Mouse (Mus musculus) liver, embryonic 12.5 days (tissue): Measurements from ENCODE around the gene Ldha. TPM values are rescaled to one million over a fixed set of nuclear protein-coding genes. Genes with fewer than 3 reads are reported as not detected.
"Not testable (repeated sequence)": the region's sequence is repeated elsewhere in the genome, so short reads cannot be mapped to it uniquely, and the experiment has no call there.

Source experiments
- ATAC-seq: fragments of 200-750 bp; cut with Nextera tagmentation; 2 replicates; pipeline ENCODE4 v1.8.0; 2017; ENCODE audit warnings: moderate number of reproducible peaks, mild to moderate bottlenecking, moderate library complexity
- H3K27ac ChIP-seq: fragments of 300-500 bp; sonication (generic); 2 replicates; pipeline ENCODE4 v1.5.1; 2016; ENCODE audit warnings: mild to moderate bottlenecking
- H3K27me3 ChIP-seq: fragments of 300-500 bp; sonication (generic); replicated peaks from 2 replicates; pipeline ENCODE4 v1.6.1; 2016; ENCODE audit warnings: mild to moderate bottlenecking, moderate library complexity
- H3K36me3 ChIP-seq: fragments of 300-500 bp; sonication (generic); 2 replicates; pipeline ENCODE4 v1.6.1; 2016; ENCODE audit warnings: mild to moderate bottlenecking, moderate library complexity
- H3K4me1 ChIP-seq: fragments of 300-500 bp; sonication (generic); 2 replicates; pipeline ENCODE4 v1.6.1; 2016
- H3K4me2 ChIP-seq: fragments of 300-500 bp; sonication (generic); 2 replicates; pipeline ENCODE4 v1.6.1; 2016; ENCODE audit warnings: mild to moderate bottlenecking, moderate library complexity
- H3K4me3 ChIP-seq: fragments of 300-500 bp; sonication (generic); 2 replicates; pipeline ENCODE4 v1.5.1; 2016; ENCODE audit warnings: mild to moderate bottlenecking, moderate library complexity
- H3K9ac ChIP-seq: fragments of 300-500 bp; sonication (generic); 2 replicates; pipeline ENCODE4 v1.6.1; 2016; ENCODE audit warnings: mild to moderate bottlenecking, moderate library complexity
- H3K9me3 ChIP-seq: fragments of 300-500 bp; sonication (generic); replicated peaks from 2 replicates; pipeline ENCODE4 v1.6.1; 2016; ENCODE audit warnings: mild to moderate bottlenecking, moderate library complexity
- WGBS: fragments of 180-500 bp; shearing (Covaris S2); methylation state at CpG from one replicate; pipeline ENCODE4 v1.1.7; 2016; ENCODE audit not compliant: insufficient replicate concordance; 5-methylcytosine and 5-hydroxymethylcytosine counted together
- polyA plus RNA-seq: library from polyadenylated mRNA; unstranded; fragments of >200 nt; fragmentation: Nextera tagmentation; extraction: Ambion mirVana; gene quantifications from 2 replicates; pipeline ENCODE4 v1.2.1, GENCODE M21; 2016

Gene Ldha
- 1,680 and 1,789 TPM in 2 replicates for polyA plus RNA-seq

DNA sequence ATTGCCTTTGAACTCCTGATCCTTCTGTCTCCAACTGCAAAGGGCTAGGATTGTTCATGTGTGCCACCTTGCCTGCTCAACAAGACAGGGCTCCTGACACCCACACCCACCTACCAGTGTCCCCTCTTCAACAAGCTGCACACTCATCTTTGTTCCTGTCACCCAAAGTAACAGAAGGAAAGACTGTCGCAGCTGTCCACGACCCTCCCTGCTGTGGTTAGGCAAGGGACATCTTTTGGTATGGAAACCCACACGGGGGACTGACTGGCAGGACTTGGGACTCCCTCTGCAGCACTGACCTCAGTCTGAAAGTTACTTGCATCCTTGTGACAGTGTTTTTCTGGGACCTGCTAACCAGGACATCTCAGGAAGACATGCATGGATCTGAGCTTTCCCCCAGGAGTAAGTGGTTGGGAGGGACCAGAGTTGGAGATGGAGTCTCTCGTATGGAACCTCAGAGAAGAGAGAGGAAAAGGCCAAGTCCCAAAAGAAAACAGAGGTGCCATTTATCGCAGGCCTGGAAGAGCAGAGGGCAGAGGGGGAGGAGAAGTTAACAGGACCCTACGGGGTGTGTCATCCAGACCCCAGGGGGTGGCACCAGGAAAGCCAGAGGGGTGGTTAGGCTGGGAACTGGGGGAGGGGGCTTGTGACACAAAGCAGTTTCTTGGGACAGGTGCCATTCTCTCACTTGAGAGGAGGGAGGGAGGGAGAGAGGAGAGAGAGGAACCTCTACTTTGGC lies at the start of gene Ldha:
Gene Ldha (plus strand): TSS at position 689 of the 739 bp plus-strand sequence.
- H3K9me3 ChIP-seq = no peaks in the 10 kb centered on the region
- H3K4me2 ChIP-seq = no peak within 1 kb of the TSS
- H3K27ac ChIP-seq = 0 out of 2 replicates have a peak within 1 kb of the TSS, but pooled peaks have one; percentile 30
- no peaks in the 10 kb centered on the region for H3K27me3 ChIP-seq
- H3K4me1 ChIP-seq = peaks cover 67% of the 10 kb centered on the region
- no peaks in the 10 kb centered on the region for H3K36me3 ChIP-seq
- no peak for ATAC-seq
- 35% methylated on average over 6 of the region's 6 CpGs for WGBS
- H3K4me3 ChIP-seq = no peak within 1 kb of the TSS
- H3K9ac ChIP-seq = no peak within 1 kb of the TSS

DNA sequence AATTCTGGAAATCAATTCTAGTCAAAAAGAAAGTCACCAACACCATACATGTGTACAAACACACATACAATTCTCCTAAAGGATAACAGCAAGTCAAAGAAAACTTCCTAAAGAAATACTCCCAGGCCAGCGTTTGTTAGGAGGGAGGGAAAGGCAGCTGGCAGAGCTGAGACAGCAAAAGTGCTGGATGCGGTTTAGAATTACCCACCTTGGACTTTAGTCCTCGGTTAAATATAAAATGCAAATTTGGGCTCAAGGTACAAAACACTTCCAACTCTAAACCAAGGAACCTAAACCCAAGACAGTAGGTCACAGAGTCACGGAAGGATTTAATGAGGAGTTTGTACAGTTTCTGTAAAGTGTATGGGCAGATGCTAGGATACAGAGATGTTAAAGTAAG lies 47.4 kb upstream of the Ldha start:
- Histone ChIP-seq H3K27me3 (no peaks in the 10 kb centered on the region), H3K4me1 (peaks cover 48% of the 10 kb centered on the region), H3K4me2 (peak overlapping the region; percentile 25; the same call in 1 of the 2 replicates), H3K9me3 (no peaks in the 10 kb centered on the region), H3K27ac (no peak overlapping the region), H3K9ac (no peak overlapping the region), H3K36me3 (peaks cover 29% of the 10 kb centered on the region), H3K4me3 (no peak overlapping the region)
- no peak for ATAC-seq
- WGBS = 73% methylated on average over 4 of the region's 4 CpGs

DNA sequence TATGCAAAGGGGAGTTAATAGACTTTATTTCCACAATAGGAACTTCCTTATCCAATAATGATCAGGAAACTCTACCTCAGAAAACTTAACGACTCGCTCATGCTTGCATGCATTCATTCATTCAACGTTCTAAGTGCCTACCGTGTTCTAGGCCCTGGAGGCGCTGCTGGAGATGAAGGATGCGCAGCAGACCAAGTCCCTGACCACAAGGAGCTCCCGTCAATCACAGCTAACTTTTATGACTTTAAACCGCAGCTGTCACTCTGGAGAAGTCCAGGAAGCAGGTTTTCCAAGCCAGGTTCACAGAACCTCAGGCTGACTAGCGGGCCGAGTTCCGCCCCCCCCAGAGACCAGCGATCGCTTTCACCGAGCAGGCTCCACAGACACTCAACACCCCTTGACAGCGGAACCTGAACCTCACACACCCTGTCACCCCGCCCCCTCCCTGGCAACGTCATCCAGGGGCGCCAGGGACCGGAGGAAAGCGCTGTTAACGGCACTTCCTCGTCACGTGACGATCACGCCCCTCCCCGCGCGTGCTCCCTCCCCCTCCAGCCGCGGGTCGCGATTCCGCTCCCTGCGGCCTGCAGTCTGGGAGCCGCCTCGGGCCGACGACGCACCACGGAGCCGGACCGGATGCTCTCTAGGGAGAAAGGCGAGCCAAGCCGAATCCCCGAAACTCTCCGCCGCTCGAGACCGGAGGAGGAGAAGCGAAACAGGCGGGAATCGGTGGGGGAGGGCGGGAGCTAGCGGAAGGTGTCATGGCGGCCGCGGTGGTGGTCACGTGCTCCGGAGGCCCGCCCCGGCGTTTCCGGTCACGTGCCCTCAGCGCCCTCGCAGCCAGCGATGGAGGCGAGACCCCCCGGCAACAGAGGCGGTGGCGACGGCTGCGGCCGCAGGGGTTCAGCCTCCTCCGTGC lies 45.7 kb upstream of the Ldha start, which contains the start of the genes Hps5 and Gtf2h1:
Gene Hps5 (minus strand): TSS at position 778 of the 919 bp plus-strand sequence.
Gene Gtf2h1 (plus strand): TSS at position 817 of the 919 bp plus-strand sequence.
- H3K36me3 ChIP-seq = peaks cover 31% of the 10 kb centered on the region
- peak within 1 kb of the TSS; percentile 98 for H3K4me3 ChIP-seq
- H3K9ac ChIP-seq = peak within 1 kb of the TSS; percentile 86
- peak; percentile 97 for ATAC-seq
- H3K27ac ChIP-seq = peak within 1 kb of the TSS; percentile 82
- no peaks in the 10 kb centered on the region for H3K9me3 ChIP-seq
- WGBS = under 1% methylated on average over 67 of the region's 75 CpGs
- peak within 1 kb of the TSS; percentile 95 for H3K4me2 ChIP-seq
- peaks cover 48% of the 10 kb centered on the region for H3K4me1 ChIP-seq
- no peaks in the 10 kb centered on the region for H3K27me3 ChIP-seq

DNA sequence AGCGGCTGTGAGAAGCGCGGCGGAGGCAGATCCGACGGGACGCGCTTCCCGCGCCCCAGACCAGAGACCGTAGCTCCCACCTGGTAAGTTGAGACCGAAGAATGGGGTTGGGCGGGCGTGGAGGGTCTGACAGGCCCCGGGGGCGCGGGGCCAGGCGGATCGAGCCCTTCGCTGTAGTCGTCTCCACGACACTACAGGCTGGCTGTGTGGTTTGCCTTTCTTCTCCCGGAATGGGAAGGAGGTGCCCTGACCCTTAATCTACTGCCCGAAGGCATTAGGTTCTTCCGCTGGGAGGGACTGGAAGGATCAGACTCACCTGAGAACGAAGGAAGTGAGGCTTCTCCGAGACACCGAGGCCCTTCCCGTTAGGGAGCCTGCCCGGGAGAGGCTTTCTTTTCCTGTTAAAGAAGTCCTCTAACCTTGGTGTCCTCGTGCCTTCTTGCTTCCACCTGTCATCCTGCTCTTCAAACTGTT lies 45.0 kb upstream of the Ldha start:
- peaks cover 35% of the 10 kb centered on the region for H3K36me3 ChIP-seq
- H3K27me3 ChIP-seq = no peaks in the 10 kb centered on the region
- WGBS = under 1% methylated on average over 31 of the region's 31 CpGs
- peak; percentile 19 for ATAC-seq
- peaks cover 48% of the 10 kb centered on the region for H3K4me1 ChIP-seq
- no peaks in the 10 kb centered on the region for H3K9me3 ChIP-seq
- peak overlapping the region; percentile 98 for H3K4me3 ChIP-seq
- peak overlapping the region; percentile 95 for H3K4me2 ChIP-seq
- peak overlapping the region; percentile 82 for H3K27ac ChIP-seq
- peak overlapping the region; percentile 86 for H3K9ac ChIP-seq

DNA sequence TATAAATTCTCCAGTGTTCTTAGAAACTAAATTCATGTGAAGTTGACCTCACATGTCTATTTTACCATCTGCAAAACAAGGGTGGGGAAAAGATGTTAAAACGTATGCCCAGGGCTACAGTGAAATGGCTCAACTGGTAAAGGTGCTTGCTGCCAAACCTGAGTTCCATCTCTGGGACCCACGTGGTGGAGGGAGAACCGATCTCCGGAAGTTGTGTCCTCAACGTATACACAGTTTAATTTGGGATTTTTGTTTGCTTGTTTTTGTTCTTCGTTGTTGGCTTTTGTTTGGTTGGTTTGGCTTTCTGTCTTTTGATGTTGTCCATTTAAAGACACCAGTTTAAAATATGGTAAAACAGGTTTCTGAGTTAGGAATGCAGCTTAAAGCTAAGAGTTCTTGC lies 44.5 kb upstream of the Ldha start:
- H3K4me1 ChIP-seq = peaks cover 45% of the 10 kb centered on the region
- peak overlapping the region; percentile 95 for H3K4me2 ChIP-seq
- H3K36me3 ChIP-seq = peaks cover 40% of the 10 kb centered on the region
- no peaks in the 10 kb centered on the region for H3K27me3 ChIP-seq
- ATAC-seq = no peak
- peak overlapping the region; percentile 86 for H3K9ac ChIP-seq
- peak overlapping the region; percentile 82; the same call in 1 of the 2 replicates for H3K27ac ChIP-seq
- WGBS = 22% methylated on average over 6 of the region's 6 CpGs
- peak overlapping the region; percentile 98 for H3K4me3 ChIP-seq
- H3K9me3 ChIP-seq = no peaks in the 10 kb centered on the region

DNA sequence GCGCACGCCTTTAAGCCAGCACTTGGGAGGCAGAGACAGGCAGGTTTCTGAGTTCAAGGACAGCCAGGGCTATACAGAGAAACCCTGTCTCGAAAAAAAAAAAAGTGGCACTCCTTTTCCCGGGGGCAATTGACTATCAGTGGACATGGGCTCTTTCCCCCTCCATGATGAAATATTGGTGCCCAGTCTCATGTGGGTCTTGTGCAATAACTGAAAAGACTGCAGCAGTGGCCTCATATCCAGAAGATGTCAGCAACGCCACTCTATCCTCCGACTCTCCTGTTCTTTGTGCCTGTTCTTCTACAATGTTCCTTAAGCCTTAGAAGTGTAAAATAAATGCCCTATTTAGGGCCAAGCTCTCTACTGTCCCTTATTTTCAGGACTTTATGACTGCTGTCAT lies 30.9 kb upstream of the Ldha start:
- no peak overlapping the region for H3K9ac ChIP-seq
- no peaks in the 10 kb centered on the region for H3K4me1 ChIP-seq
- no peak overlapping the region for H3K4me2 ChIP-seq
- 82% methylated on average over 6 of the region's 6 CpGs for WGBS
- no peak overlapping the region for H3K27ac ChIP-seq
- H3K36me3 ChIP-seq = peaks cover 90% of the 10 kb centered on the region
- no peak for ATAC-seq
- no peaks in the 10 kb centered on the region for H3K27me3 ChIP-seq
- H3K9me3 ChIP-seq = no peaks in the 10 kb centered on the region
- no peak overlapping the region for H3K4me3 ChIP-seq

DNA sequence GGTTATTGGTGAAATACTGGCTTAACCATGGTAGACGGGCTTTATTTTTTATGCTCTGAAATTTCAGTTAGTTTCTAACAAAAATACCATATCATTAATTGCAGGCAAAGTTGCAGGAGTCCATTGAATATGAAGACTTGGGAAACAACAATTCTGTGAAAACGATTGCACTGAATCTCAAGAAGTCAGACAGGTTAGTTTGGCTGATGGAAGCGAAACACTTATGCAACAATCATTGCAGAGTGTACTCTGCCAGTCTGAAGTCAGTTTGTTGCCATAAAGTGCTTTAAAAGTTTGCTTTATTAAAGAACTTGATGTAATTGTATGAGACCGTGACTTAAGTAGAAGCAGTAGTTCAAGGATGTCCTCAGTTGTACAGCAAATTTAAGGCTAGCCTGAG lies 27.3 kb upstream of the Ldha start:
- no peak for ATAC-seq
- H3K36me3 ChIP-seq = peaks cover 97% of the 10 kb centered on the region
- no peak overlapping the region for H3K4me3 ChIP-seq
- H3K27me3 ChIP-seq = no peaks in the 10 kb centered on the region
- H3K9ac ChIP-seq = no peak overlapping the region
- H3K27ac ChIP-seq = no peak overlapping the region
- WGBS = 77% methylated on average over 4 of the region's 4 CpGs
- H3K4me1 ChIP-seq = no peaks in the 10 kb centered on the region
- H3K4me2 ChIP-seq = no peak overlapping the region
- no peaks in the 10 kb centered on the region for H3K9me3 ChIP-seq

DNA sequence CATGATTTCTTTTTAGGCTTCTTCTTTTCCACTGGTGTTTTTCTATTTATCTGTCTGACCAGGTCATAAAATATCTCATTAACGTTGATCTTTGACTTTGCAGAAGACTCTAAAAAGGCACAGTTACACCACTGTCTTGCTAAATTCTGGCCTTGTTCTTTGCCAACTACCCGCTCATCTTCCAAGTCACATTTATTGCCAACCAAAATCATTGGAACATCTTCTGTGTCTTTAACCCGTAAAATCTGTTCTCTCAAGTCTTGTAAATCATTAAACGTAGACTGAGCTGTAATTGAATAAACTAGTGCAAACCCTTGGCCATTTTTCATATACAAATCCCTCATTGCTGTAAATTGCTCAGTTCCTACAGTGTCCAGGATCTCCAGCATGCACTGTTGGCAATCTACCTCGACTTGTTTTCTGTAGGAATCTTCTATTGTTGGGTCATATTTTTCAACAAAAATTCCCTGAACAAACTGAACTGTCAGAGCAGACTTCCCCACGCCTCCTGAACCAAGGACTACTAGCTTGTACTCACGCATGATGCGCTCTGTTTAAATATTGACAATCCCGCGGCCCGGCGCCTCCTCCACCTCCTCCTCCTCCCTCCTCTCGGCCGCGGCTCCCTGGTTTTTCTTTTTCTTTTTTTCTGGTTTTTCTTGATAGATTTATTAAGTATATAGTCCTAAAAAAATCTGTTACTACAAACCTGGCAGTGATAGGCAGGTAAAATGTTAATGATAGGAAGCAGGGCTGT lies 20.2 kb upstream of the Ldha start:
- 80% methylated on average over 15 of the region's 15 CpGs for WGBS
- not testable (repeated sequence) for H3K27ac ChIP-seq, H3K4me2 ChIP-seq, H3K4me1 ChIP-seq, H3K9me3 ChIP-seq, H3K4me3 ChIP-seq, H3K9ac ChIP-seq, ATAC-seq, H3K27me3 ChIP-seq
- peaks cover 76% of the 10 kb centered on the region for H3K36me3 ChIP-seq

DNA sequence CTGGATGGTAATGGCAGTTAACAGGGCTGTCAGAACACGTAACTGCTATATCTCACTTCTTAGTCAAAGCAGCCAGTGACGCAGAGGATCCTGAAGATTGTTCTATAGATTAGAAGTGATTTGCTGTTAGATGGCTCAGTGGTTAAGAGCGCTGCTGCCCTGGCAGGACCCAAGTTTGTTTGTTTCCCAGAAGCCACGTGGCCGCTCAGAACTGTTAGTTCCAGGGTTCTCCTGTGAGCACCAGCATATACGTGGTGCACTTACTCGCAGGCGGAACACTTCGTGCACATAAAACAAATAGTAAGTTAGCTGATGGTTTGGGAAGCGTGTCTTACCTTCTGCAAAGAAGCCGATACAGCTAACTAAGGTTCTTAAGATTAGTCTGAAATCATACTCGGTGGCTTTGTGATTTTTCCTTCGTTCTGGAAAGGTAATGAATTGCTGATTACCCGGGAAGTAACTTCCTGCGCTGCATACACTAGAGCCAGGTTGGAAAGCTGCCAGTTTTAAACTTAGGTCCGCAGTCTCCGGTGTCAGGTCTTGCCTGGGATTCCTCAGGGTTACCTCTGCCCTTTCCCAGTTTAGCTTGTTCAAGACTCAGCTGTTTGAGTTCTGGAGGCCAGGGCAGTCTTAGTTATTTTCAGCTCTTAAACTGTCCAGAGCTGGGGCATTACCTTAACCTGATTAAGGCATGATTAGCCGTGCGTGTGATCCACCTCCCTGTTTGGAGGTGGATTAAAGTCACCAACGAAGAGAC lies 14.1 kb upstream of the Ldha start:
- no peak for ATAC-seq
- Histone ChIP-seq H3K4me2 (no peak overlapping the region), H3K4me1 (peaks cover 32% of the 10 kb centered on the region), H3K9ac (no peak overlapping the region), H3K36me3 (peaks cover 21% of the 10 kb centered on the region), H3K27me3 (no peaks in the 10 kb centered on the region), H3K4me3 (no peak overlapping the region), H3K27ac (no peak overlapping the region), H3K9me3 (no peaks in the 10 kb centered on the region)
- WGBS = 66% methylated on average over 20 of the region's 20 CpGs

DNA sequence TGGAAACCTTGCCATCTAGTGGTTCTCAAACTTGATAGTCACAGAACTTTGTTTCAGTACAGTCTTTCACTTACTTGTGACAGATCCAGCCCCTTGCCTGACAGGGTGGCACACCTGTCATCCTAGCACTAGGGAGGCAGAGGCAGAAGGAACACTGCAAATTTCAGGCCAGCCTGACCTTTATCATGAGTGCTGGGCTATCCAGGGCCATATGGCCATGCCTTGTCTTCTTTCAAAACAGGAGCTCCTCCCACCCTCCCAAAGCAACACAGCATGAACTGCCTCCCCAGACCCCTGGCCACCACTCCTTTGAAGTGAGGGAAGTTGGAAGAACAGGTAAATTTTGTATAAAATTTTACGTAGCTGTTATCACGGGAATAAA lies 13.5 kb upstream of the Ldha start:
- 92% methylated on average over 2 of the region's 2 CpGs for WGBS
- Histone ChIP-seq H3K27me3 (no peaks in the 10 kb centered on the region), H3K36me3 (peaks cover 16% of the 10 kb centered on the region), H3K4me3 (no peak overlapping the region), H3K27ac (no peak overlapping the region), H3K9me3 (no peaks in the 10 kb centered on the region), H3K4me2 (no peak overlapping the region), H3K4me1 (peaks cover 37% of the 10 kb centered on the region), H3K9ac (no peak overlapping the region)
- no peak for ATAC-seq

DNA sequence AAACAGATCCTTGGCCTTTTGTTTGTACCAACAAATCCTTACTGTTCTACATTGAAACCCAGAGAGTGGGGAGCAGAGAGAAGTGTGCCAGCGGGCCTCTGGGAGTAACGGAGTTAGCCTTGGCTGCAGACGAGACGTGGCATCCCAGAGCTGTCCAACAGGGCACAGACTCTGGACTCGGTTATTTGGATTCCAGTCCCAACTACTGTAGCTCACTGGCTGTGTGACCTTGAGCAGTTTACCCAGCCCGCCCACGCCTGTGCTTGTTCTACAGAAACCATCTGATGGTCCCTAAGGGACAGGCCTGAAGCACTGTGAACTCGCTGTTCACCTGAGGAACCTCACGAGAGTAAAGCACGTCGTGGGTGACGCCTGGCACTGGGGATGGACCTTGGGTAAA lies 11.4 kb upstream of the Ldha start:
- H3K27me3 ChIP-seq = no peaks in the 10 kb centered on the region
- peak; percentile 30 for ATAC-seq
- WGBS = 76% methylated on average over 12 of the region's 12 CpGs
- peaks cover 58% of the 10 kb centered on the region for H3K4me1 ChIP-seq
- H3K4me3 ChIP-seq = no peak overlapping the region
- H3K4me2 ChIP-seq = no peak overlapping the region
- no peak overlapping the region for H3K9ac ChIP-seq
- H3K9me3 ChIP-seq = no peaks in the 10 kb centered on the region
- peak overlapping the region; percentile 67 for H3K27ac ChIP-seq
- H3K36me3 ChIP-seq = no peaks in the 10 kb centered on the region
